Mouse (Mus musculus): Measurements from ENCODE around the gene Myl10. TPM values are rescaled to one million over a fixed set of nuclear protein-coding genes. Genes with fewer than 3 reads are reported as not detected.

Gene Myl10
- polyA plus RNA-seq, 1 experiment from 2014 or later = not detected

Other genes starting within 250 kb of the Myl10 start
- gene Cux1, start 125.7 kb upstream of the Myl10 start, polyA plus RNA-seq (2014; fragmentation: Nextera tagmentation; extraction: Ambion mirVana) = 72.7 and 77.8 TPM in 2 replicates
- gene Col26a1, start 190.1 kb downstream of the Myl10 start, polyA plus RNA-seq (2014; fragmentation: Nextera tagmentation; extraction: Ambion mirVana) = 8.7 and 10.4 TPM in 2 replicates
- 59.4 and 71.7 TPM in 2 replicates for gene Ift22, start 215.0 kb downstream of the Myl10 start, polyA plus RNA-seq (2014; fragmentation: Nextera tagmentation; extraction: Ambion mirVana)

Data from intestine, embryonic 14.5 days (tissue).